Mouse (Mus musculus) heart, embryonic 12.5 days (tissue): ENCODE results near the gene Metap2. TPM values are rescaled to one million over a fixed set of nuclear protein-coding genes. Genes with fewer than 3 reads are reported as not detected.
"Not testable (repeated sequence)": the region's sequence is repeated elsewhere in the genome, so short reads cannot be mapped to it uniquely, and the experiment has no call there.

Experiments used
- ATAC-seq: fragments of 200-750 bp; cut with Nextera tagmentation; 2 replicates; pipeline ENCODE4 v1.8.0; 2017; ENCODE audit warnings: moderate TSS enrichment, moderate library complexity; ENCODE audit not compliant: insufficient number of reproducible peaks, low FRiP score
- H3K27ac ChIP-seq: fragments of 300-500 bp; sonication (generic); 2 replicates; pipeline ENCODE4 v1.5.1; 2016; ENCODE audit warnings: mild to moderate bottlenecking, moderate library complexity; ENCODE audit not compliant: poor library complexity, severe bottlenecking
- H3K27me3 ChIP-seq: fragments of 300-500 bp; sonication (generic); replicated peaks from 2 replicates; pipeline ENCODE4 v1.6.1; 2016; ENCODE audit warnings: mild to moderate bottlenecking, moderate library complexity
- H3K36me3 ChIP-seq: fragments of 300-500 bp; sonication (generic); 2 replicates; pipeline ENCODE4 v1.6.1; 2016; ENCODE audit warnings: mild to moderate bottlenecking, moderate library complexity
- H3K4me1 ChIP-seq: fragments of 300-500 bp; sonication (generic); replicated peaks from 2 replicates; pipeline ENCODE4 v1.6.1; 2016; ENCODE audit warnings: mild to moderate bottlenecking
- H3K4me2 ChIP-seq: fragments of 300-500 bp; sonication (generic); 2 replicates; pipeline ENCODE4 v1.6.1; 2016; ENCODE audit warnings: mild to moderate bottlenecking, moderate library complexity
- H3K4me3 ChIP-seq: fragments of 300-500 bp; sonication (generic); 2 replicates; pipeline ENCODE4 v1.5.1; 2016; ENCODE audit warnings: mild to moderate bottlenecking
- H3K9ac ChIP-seq: fragments of 300-500 bp; sonication (generic); 2 replicates; pipeline ENCODE4 v1.6.1; 2016; ENCODE audit warnings: mild to moderate bottlenecking, moderate library complexity
- H3K9me3 ChIP-seq: fragments of 300-500 bp; sonication (generic); replicated peaks from 2 replicates; pipeline ENCODE4 v1.6.1; 2016; ENCODE audit warnings: mild to moderate bottlenecking, moderate library complexity
- WGBS: fragments of 180-500 bp; shearing (Covaris S2); methylation state at CpG from one replicate; pipeline ENCODE4 v1.1.7; 2016; 5-methylcytosine and 5-hydroxymethylcytosine counted together
- polyA plus RNA-seq: library from polyadenylated mRNA; unstranded; fragments of >200 nt; fragmentation: Nextera tagmentation; extraction: Ambion mirVana; gene quantifications from 2 replicates; pipeline ENCODE4 v1.2.1, GENCODE M21; 2016

Metap2 gene
- polyA plus RNA-seq, 1 experiment from 2014 or later = 182 TPM

- Histone ChIP-seq H3K4me2 (no peak overlapping the region), H3K27me3 (peaks cover 19% of the 10 kb centered on the region), H3K9ac (no peak overlapping the region), H3K4me3 (no peak overlapping the region), H3K9me3 (0 out of 2 replicates have a peak, but pooled peaks cover 2% of the 10 kb centered on the region), H3K4me1 (no peaks in the 10 kb centered on the region), H3K36me3 (no peaks in the 10 kb centered on the region), H3K27ac (no peak overlapping the region)
- ATAC-seq = no peak
- WGBS = 83% methylated on average over 10 of the region's 10 CpGs
Measured at GRCm38 (mm10) chr10:93813755-93814154, 83.1 kb downstream of the Metap2 start.

- WGBS = 17% methylated on average over 10 of the region's 10 CpGs
- no peaks in the 10 kb centered on the region for H3K36me3 ChIP-seq
- peaks cover 15% of the 10 kb centered on the region for H3K27me3 ChIP-seq
- peak overlapping the region; percentile 39 for H3K4me2 ChIP-seq
- no peak for ATAC-seq
- no peak overlapping the region for H3K4me3 ChIP-seq
- H3K4me1 ChIP-seq = no peaks in the 10 kb centered on the region
- 0 out of 2 replicates have a peak, but pooled peaks cover 2% of the 10 kb centered on the region for H3K9me3 ChIP-seq
- no peak overlapping the region for H3K9ac ChIP-seq
- H3K27ac ChIP-seq = no peak overlapping the region
Measured at GRCm38 (mm10) chr10:93812774-93813415, 84.0 kb downstream of the Metap2 start.

GRCm38 (mm10) chr10:93812098-93812497 is 84.8 kb downstream of the Metap2 start:
- 78% methylated on average over 7 of the region's 7 CpGs for WGBS
- ATAC-seq = no peak

GRCm38 (mm10) chr10:93810590-93811185 is 86.2 kb downstream of the Metap2 start:
- 0 out of 2 replicates have a peak, but pooled peaks cover 3% of the 10 kb centered on the region for H3K27me3 ChIP-seq
- H3K9ac ChIP-seq = no peak overlapping the region
- no peak overlapping the region for H3K27ac ChIP-seq
- 0 out of 2 replicates have a peak, but pooled peaks cover 2% of the 10 kb centered on the region for H3K9me3 ChIP-seq
- H3K4me3 ChIP-seq = no peak overlapping the region
- no peaks in the 10 kb centered on the region for H3K36me3 ChIP-seq
- no peak for ATAC-seq
- no peak overlapping the region for H3K4me2 ChIP-seq
- H3K4me1 ChIP-seq = no peaks in the 10 kb centered on the region
- WGBS = 67% methylated on average over 7 of the region's 7 CpGs

More at GRCm38 (mm10) chr10:93812098-93812497, 84.8 kb downstream of the Metap2 start:
- Histone ChIP-seq H3K36me3 (no peaks in the 10 kb centered on the region), H3K9me3 (0 out of 2 replicates have a peak, but pooled peaks cover 2% of the 10 kb centered on the region), H3K4me3 (no peak overlapping the region), H3K4me1 (no peaks in the 10 kb centered on the region), H3K27ac (no peak overlapping the region), H3K4me2 (no peak overlapping the region), H3K9ac (no peak overlapping the region), H3K27me3 (peaks cover 13% of the 10 kb centered on the region)

- not testable (repeated sequence) for H3K27ac ChIP-seq, H3K4me1 ChIP-seq, H3K9me3 ChIP-seq, H3K4me3 ChIP-seq, H3K4me2 ChIP-seq, H3K27me3 ChIP-seq, H3K36me3 ChIP-seq, ATAC-seq, H3K9ac ChIP-seq
- 92% methylated on average over 8 of the region's 8 CpGs for WGBS
Measured at GRCm38 (mm10) chr10:93809438-93809837, 87.5 kb downstream of the Metap2 start.

Other genes with a start within 250 kb of the Metap2 start
- 0.49 and 0.50 TPM in 2 replicates for gene Usp44, start 65.5 kb downstream of the Metap2 start, polyA plus RNA-seq
- 29.4 and 30.5 TPM in 2 replicates for gene Vezt, start 138.7 kb upstream of the Metap2 start, polyA plus RNA-seq
- gene Fgd6, start 138.9 kb upstream of the Metap2 start, polyA plus RNA-seq = 3.7 and 4.0 TPM in 2 replicates